Mouse (Mus musculus): ENCODE measurements around the gene Bcl2a1b. TPM values are rescaled to one million over a fixed set of nuclear protein-coding genes. Genes with fewer than 3 reads are reported as not detected.
"Not testable (repeated sequence)": the region's sequence is repeated elsewhere in the genome, so short reads cannot be mapped to it uniquely, and the experiment has no call there.

The Bcl2a1b gene
- 1.4 and 2.4 TPM in 2 replicates for total RNA-seq (2017)

- peak; percentile 68 to 80 for ATAC-seq (replicated peaks in 1 of 2; ENCODE audit: insufficient read depth in 1 of 2, low FRiP score in 2 of 2, low TSS enrichment in 1 of 2, low read depth in 1 of 2, poor library complexity in 2 of 2, severe bottlenecking in 2 of 2)
These were observed at the start of gene Bcl2a1b, which contains the start of gene Gm29094 for GRCm38 (mm10) chr9:89198969-89199416. Gene Bcl2a1b, plus strand, starts transcription at chr9:89199209. Gene Gm29094, plus strand, starts transcription at chr9:89199379.

GRCm38 (mm10) chr9:89172539-89172938 lies 26.5 kb upstream of the Bcl2a1b start:
- ATAC-seq (replicated peaks in 1 of 2; ENCODE audit: insufficient read depth in 1 of 2, low FRiP score in 2 of 2, low TSS enrichment in 1 of 2, low read depth in 1 of 2, poor library complexity in 2 of 2, severe bottlenecking in 2 of 2): not testable (repeated sequence)

- peak; percentile 75 to 80; a peak in 3 of 4 replicates for ATAC-seq (replicated peaks in 1 of 2; ENCODE audit: insufficient read depth in 1 of 2, low FRiP score in 2 of 2, low TSS enrichment in 1 of 2, low read depth in 1 of 2, poor library complexity in 2 of 2, severe bottlenecking in 2 of 2)
These were observed 20.2 kb upstream of the Bcl2a1b start for GRCm38 (mm10) chr9:89178833-89179232.

GRCm38 (mm10) chr9:89179469-89179868 lies 19.5 kb upstream of the Bcl2a1b start:
- not testable (repeated sequence) for ATAC-seq (replicated peaks in 1 of 2; ENCODE audit: insufficient read depth in 1 of 2, low FRiP score in 2 of 2, low TSS enrichment in 1 of 2, low read depth in 1 of 2, poor library complexity in 2 of 2, severe bottlenecking in 2 of 2)

GRCm38 (mm10) chr9:89187006-89187405 lies 12.0 kb upstream of the Bcl2a1b start:
- not testable (repeated sequence) for ATAC-seq (replicated peaks in 1 of 2; ENCODE audit: insufficient read depth in 1 of 2, low FRiP score in 2 of 2, low TSS enrichment in 1 of 2, low read depth in 1 of 2, poor library complexity in 2 of 2, severe bottlenecking in 2 of 2)

GRCm38 (mm10) chr9:89195483-89195882 lies 3.5 kb upstream of the Bcl2a1b start:
- ATAC-seq (replicated peaks in 1 of 2; ENCODE audit: insufficient read depth in 1 of 2, low FRiP score in 2 of 2, low TSS enrichment in 1 of 2, low read depth in 1 of 2, poor library complexity in 2 of 2, severe bottlenecking in 2 of 2): peak; percentile 63 to 70

GRCm38 (mm10) chr9:89197509-89197908 lies 1.5 kb upstream of the Bcl2a1b start:
- 0 out of 4 replicates have a peak, but pooled peaks of 1 of the 2 experiments have one; percentile 6 for ATAC-seq (replicated peaks in 1 of 2; ENCODE audit: insufficient read depth in 1 of 2, low FRiP score in 2 of 2, low TSS enrichment in 1 of 2, low read depth in 1 of 2, poor library complexity in 2 of 2, severe bottlenecking in 2 of 2)

- peak; percentile 27 to 56; a peak in 2 of 4 replicates for ATAC-seq (replicated peaks in 1 of 2; ENCODE audit: insufficient read depth in 1 of 2, low FRiP score in 2 of 2, low TSS enrichment in 1 of 2, low read depth in 1 of 2, poor library complexity in 2 of 2, severe bottlenecking in 2 of 2)
These were observed 660 bp upstream of the Bcl2a1b start for GRCm38 (mm10) chr9:89198349-89198748.

- not testable (repeated sequence) for ATAC-seq (replicated peaks in 1 of 2; ENCODE audit: insufficient read depth in 1 of 2, low FRiP score in 2 of 2, low TSS enrichment in 1 of 2, low read depth in 1 of 2, poor library complexity in 2 of 2, severe bottlenecking in 2 of 2)
These were observed 3.2 kb downstream of the Bcl2a1b start for GRCm38 (mm10) chr9:89202256-89202655.

GRCm38 (mm10) chr9:89208939-89209338 lies 9.9 kb downstream of the Bcl2a1b start:
- ATAC-seq (replicated peaks in 1 of 2; ENCODE audit: insufficient read depth in 1 of 2, low FRiP score in 2 of 2, low TSS enrichment in 1 of 2, low read depth in 1 of 2, poor library complexity in 2 of 2, severe bottlenecking in 2 of 2): not testable (repeated sequence)

GRCm38 (mm10) chr9:89210353-89211064 lies 11.5 kb downstream of the Bcl2a1b start, which contains the start of gene Mthfs:
Gene Mthfs, plus strand, starts transcription at chr9:89210676.
- ATAC-seq (replicated peaks in 1 of 2; ENCODE audit: insufficient read depth in 1 of 2, low FRiP score in 2 of 2, low TSS enrichment in 1 of 2, low read depth in 1 of 2, poor library complexity in 2 of 2, severe bottlenecking in 2 of 2): peak; percentile 46 to 54; a peak in 3 of 4 replicates

- peak; percentile 94 to 95 for ATAC-seq (replicated peaks in 1 of 2; ENCODE audit: insufficient read depth in 1 of 2, low FRiP score in 2 of 2, low TSS enrichment in 1 of 2, low read depth in 1 of 2, poor library complexity in 2 of 2, severe bottlenecking in 2 of 2)
These were observed 12.3 kb downstream of the Bcl2a1b start for GRCm38 (mm10) chr9:89211065-89211858.

- ATAC-seq (replicated peaks in 1 of 2; ENCODE audit: insufficient read depth in 1 of 2, low FRiP score in 2 of 2, low TSS enrichment in 1 of 2, low read depth in 1 of 2, poor library complexity in 2 of 2, severe bottlenecking in 2 of 2): peak; percentile 56 to 64
These were observed 13.4 kb downstream of the Bcl2a1b start for GRCm38 (mm10) chr9:89212428-89212827.

- ATAC-seq (replicated peaks in 1 of 2; ENCODE audit: insufficient read depth in 1 of 2, low FRiP score in 2 of 2, low TSS enrichment in 1 of 2, low read depth in 1 of 2, poor library complexity in 2 of 2, severe bottlenecking in 2 of 2): not testable (repeated sequence)
These were observed 19.2 kb downstream of the Bcl2a1b start for GRCm38 (mm10) chr9:89218174-89218573.

- ATAC-seq (replicated peaks in 1 of 2; ENCODE audit: insufficient read depth in 1 of 2, low FRiP score in 2 of 2, low TSS enrichment in 1 of 2, low read depth in 1 of 2, poor library complexity in 2 of 2, severe bottlenecking in 2 of 2): not testable (repeated sequence)
These were observed 20.7 kb downstream of the Bcl2a1b start for GRCm38 (mm10) chr9:89219668-89220067.

- peak; percentile 33 to 54; a peak in 3 of 4 replicates for ATAC-seq (replicated peaks in 1 of 2; ENCODE audit: insufficient read depth in 1 of 2, low FRiP score in 2 of 2, low TSS enrichment in 1 of 2, low read depth in 1 of 2, poor library complexity in 2 of 2, severe bottlenecking in 2 of 2)
These were observed 21.8 kb downstream of the Bcl2a1b start for GRCm38 (mm10) chr9:89220704-89221287.

GRCm38 (mm10) chr9:89226071-89226470 lies 27.1 kb downstream of the Bcl2a1b start:
- ATAC-seq (replicated peaks in 1 of 2; ENCODE audit: insufficient read depth in 1 of 2, low FRiP score in 2 of 2, low TSS enrichment in 1 of 2, low read depth in 1 of 2, poor library complexity in 2 of 2, severe bottlenecking in 2 of 2): no peak
